Mouse (Mus musculus): Measurements from ENCODE around the gene Eif1.
"Not testable (repeated sequence)": the region's sequence is repeated elsewhere in the genome, so short reads cannot be mapped to it uniquely, and the experiment has no call there.

The Eif1 gene

DNA sequence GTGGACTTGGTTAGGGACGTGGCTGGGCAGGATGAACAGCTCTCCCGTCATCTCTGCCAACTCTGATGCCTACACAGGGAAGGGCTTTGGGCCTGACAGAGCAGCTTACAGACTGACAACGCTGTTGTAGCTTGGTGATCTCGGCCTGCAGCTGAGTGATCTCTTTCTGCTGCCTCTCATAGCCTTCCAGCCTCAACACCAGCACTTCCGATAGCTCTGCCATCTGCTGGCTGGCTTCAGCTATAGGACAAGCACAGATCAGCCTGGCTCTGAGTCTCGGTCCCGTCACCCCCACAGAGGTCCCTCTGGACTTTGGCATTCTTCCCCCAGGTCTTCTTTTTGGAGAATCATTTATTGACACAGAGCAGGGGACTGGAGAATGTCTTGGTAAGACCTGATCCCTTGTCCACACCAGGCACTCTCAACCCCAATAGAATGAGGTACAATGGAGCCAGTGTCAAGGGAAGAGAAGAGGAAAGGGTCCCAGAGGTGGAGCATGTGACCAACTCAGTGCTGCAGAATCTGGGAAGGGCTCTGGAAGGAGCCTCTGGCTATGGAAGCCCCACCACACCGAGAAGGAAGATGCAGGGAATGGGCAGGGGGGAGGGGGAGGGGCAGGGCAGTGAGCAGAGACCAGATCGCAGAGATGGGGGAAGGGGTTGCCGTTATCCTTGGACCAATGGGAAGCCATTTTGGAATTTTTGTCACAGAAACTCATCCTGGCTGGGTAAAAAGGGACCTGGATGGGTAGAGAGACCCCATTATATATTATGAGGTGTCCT is 32.6 kb downstream of the Eif1 start:
- no peak for DNase-seq (ENCODE audit: low spot score)

DNA sequence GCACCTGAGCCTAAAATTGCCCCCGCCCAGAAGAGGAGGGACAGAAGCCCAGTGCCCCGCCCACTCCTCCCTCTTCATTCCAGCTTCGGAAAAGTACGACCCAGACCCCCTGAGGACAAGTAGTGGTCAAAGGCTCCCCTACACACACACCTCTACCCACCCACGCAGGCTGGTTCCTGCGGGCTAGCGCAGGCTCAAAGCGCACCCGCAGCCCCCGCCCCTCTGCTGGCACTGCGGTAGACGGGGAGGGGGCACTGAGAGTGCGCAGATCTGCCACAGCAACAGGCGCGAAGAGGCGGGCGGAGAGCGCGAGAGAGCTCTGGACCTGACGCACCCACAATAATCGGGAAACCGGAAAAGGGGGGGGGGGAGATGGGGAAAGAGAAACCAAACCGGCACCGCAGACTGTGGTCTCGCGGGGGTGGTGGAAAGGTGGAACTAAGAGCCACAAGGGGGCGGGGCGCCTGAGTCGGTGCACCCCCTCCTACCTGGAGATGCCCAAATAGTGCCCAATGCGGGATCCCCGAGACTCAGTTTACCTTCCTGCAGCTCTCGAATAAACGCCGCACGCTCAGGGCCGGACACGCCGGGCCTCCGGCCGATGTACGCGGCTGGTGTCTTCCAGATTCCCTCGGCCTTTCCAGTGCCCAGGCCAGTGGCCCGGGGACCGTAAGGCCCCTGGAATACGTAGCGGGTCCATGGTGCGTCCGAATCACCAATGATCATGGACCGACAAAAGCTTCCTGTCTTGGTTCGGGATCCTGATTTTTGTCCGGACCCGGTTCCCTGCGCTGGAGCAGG is 35.7 kb downstream of the Eif1 start:
- no peak for DNase-seq (ENCODE audit: low spot score)

DNA sequence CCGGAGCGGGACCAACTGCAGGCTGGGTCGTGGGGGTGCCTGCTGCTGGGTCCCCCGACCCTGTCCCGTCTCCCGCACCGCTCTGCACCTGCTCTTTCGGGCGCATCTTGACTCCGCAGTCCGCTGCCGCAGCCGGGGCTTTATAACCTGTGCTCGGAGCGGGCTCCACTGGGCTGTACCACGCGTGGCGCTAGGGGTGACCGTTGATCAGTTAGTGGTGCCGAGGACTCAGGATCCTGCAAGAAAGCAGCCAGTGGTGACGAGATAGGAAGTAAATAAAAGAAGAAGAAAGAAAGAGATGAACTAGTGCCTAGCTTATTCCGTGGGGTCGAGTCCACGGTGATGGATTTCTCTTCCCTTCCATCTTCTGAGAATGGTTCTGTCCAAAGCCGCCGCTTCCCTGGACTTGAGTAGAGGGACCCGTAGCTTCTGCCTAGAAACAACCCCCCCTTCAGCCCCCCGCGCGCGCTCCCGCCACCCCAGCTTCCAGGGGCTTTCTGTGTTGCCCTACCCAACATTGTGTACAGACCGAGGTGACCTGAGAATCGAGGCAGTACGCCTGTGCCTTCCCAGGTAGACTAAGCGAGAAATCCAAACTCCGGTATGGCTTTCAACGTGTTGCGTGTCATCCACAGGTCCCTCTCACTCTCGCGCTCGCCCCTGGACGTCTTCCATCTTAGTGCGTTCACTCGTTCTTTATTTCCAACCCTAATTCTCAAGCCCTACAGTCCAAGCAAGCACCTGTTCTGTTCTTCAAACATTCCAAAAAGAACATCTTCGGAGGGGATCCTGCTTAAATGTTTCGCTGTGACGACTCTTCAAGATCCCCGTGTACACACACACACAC is 36.5 kb downstream of the Eif1 start, which contains the start of gene Hap1:
Hap1 (minus strand) TSS at position 157 of the 847 bp plus-strand sequence.
- DNase-seq (ENCODE audit: low spot score), result no peak

DNA sequence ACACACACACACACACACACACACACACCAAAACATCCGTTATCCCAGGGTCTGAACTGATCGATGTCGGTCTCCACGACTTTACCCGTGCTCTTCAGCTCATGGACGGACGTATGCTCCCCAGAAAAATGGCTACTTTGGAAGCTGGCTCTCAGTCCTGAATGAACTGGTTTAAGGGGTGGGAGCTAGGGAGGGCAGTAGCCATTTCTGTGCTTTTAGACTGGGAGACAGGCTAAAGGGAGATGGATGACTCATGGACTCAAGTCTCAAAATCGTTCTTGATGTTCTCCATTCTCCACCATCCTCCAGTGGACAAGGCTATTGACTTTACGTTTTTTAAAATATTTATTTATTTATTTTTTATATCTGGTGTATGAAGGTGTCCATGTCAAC is 37.1 kb downstream of the Eif1 start:
- DNase-seq (ENCODE audit: low spot score), result no peak

- no peak for DNase-seq (ENCODE audit: low spot score)
Observed at GRCm38 (mm10) chr11:100357408-100357807, 37.7 kb downstream of the Eif1 start.

DNA sequence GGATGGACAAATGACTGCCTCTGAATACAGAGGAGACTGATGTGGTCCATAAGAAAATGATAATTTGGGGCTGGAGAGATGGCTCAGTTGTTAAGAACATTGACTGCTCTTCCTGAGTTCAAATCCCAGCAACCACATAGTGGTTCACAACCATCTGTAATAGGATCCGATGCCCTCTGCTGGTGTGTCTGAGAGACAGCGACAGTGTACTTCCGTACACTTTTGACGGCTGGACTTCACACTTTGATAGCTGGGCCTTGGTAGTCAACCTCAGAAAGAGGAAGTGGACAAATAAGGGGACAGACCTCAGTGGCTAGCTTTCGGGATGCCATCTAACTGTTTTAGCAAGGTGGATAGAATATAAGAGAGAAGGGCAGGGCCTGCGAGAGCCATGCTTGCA is 40.5 kb downstream of the Eif1 start:
- no peak for DNase-seq (ENCODE audit: low spot score)

- DNase-seq (ENCODE audit: low spot score), result not testable (repeated sequence)
Observed at GRCm38 (mm10) chr11:100361059-100361458, 41.4 kb downstream of the Eif1 start.

DNA sequence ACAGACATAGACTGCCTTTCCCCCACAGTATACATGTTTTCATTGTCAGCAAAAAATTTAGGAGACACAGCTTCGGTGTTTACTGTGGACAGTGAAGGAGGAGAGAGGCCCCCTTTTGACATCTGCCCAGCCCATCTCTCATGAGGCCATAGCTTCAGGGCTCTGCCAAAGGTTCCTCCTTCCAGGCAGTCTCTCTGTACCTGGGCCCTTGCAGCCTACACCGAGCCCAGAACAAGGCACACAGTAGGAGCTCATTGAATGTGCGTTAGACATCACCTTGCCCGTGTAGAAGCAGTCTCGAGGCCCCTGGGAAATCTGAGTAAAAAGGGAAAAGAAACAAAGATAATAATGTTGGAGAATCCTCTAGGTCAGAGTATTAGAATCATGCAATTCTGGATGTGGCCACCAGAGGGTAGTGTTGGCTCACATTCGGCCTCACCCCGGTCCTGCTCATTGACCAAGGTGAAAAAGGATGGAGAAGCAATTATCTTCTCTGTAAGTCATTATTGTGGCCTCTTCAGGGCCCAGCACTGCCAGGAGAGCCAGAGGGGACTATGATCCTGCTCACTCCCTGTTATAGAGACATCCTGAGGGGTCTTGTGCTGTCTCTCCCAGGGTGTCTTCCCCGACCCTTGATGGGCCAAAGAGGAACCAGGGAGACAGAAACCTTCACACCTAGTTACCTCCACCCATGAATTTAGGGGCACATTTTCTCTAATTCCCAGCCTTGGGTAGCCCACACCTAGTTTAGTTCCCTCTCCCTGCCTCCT is 42.7 kb downstream of the Eif1 start:
- DNase-seq (ENCODE audit: low spot score), result peak; percentile 75

GRCm38 (mm10) chr11:100362979-100363562 is 43.4 kb downstream of the Eif1 start:
- DNase-seq (ENCODE audit: low spot score), result peak; percentile 20

- DNase-seq (ENCODE audit: low spot score), result no peak
Observed at GRCm38 (mm10) chr11:100369145-100369544, 49.5 kb downstream of the Eif1 start.

DNA sequence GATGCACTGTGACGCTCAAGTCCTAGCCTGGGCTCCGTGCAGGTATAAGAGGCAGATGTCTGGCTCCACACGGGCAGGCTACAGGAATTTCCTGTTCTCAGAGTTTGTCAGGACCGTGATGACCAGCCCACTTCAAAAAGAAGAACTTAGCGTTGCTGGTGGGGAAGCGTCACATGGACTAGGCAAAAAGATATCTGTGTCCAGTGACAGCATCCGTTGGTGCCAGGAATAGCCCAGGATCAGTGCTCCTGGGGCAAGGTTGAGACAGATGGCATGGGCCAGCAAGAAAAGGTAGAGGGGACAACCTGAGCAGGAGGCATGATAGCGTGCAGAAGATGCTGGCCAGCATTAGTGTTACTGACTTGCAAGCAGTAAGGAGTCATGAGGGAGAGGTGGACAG is 50.1 kb downstream of the Eif1 start:
- no peak for DNase-seq (ENCODE audit: low spot score)

Measured in layer of hippocampus, adult 9-10 months (tissue).